Mouse (Mus musculus) ovary, adult 18-20 months (tissue): Measurements from ENCODE around the gene Nxnl2.

Experiments
- DNase-seq: peaks from one replicate; pipeline ENCODE4 v3.0.0; 2022; ENCODE audit warnings: low spot score, mixed read lengths

Gene Nxnl2

DNA sequence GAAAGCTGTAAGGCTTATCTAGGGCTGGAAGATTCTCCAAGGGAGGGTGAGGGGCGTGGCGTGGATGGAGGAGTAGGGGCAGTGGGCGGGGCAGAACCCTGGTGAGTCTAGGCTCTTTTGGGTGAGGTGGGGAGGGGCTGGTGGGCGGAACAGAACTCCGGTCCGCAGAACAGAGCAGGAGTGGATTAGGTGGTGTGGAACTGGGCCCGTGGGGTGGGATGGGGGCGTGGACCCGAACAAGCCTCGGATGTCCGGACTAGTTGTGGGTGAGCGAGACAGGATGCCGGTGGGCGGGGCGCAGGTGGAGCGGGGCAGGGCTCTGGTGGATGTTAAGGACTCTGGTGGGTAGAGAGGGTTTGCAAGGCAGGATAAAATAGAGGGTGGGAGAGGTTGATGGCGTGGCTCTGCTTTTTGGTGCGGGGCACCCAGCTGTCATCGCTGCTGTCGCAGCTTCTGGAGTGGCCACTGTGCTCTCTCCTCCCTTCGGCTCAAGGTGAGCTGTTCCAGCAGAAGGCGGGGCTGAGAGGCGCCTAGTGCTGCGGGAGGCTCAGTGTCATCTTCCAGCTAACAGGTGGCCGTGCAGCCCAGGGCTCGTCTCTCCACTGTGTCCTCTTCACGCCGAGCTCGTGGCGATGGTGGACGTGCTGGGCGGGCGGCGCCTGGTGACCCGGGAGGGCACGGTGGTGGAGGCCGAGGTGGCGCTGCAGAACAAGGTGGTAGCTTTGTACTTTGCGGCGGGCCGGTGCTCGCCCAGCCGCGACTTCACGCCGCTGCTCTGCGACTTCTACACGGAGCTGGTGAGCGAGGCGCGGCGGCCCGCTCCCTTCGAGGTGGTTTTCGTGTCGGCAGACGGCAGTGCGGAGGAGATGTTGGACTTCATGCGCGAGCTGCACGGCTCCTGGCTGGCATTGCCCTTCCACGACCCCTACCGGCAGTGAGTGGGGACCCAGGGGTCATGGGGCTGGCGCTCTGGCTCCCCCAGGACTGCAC lies at the start of gene Nxnl2:
Nxnl2 (plus strand) TSS at position 332 of the 990 bp plus-strand sequence.
- peak; percentile 74 for DNase-seq

- DNase-seq: no peak
Observed at GRCm38 (mm10) chr13:51121966-51122365, 48.9 kb upstream of the Nxnl2 start.

- no peak for DNase-seq
Observed at GRCm38 (mm10) chr13:51122771-51123170, 48.1 kb upstream of the Nxnl2 start.

DNA sequence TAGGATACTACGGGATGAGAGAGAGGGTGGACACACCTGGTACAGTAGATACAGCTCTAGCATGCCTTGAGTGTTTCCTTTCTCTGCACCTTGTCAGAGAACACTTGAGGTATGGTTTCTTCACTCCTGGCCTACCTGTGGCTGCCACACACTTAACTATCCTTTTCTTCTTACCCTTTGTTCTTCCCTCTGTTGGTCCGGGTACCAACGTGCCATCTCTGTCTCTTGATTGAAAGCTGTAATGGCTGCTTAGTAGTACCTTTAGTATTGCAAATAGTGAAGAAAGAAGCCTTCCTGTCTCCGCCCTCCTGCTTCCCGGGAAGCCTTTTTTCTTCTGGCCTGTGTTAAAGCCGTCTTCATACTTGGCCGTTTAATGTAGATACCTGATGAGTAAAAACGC lies 45.5 kb upstream of the Nxnl2 start:
- DNase-seq: no peak

- no peak for DNase-seq
Observed at GRCm38 (mm10) chr13:51127906-51128305, 42.9 kb upstream of the Nxnl2 start.

GRCm38 (mm10) chr13:51128417-51128816 lies 42.4 kb upstream of the Nxnl2 start:
- DNase-seq: no peak

- no peak for DNase-seq
Observed at GRCm38 (mm10) chr13:51131179-51131578, 39.6 kb upstream of the Nxnl2 start.

DNA sequence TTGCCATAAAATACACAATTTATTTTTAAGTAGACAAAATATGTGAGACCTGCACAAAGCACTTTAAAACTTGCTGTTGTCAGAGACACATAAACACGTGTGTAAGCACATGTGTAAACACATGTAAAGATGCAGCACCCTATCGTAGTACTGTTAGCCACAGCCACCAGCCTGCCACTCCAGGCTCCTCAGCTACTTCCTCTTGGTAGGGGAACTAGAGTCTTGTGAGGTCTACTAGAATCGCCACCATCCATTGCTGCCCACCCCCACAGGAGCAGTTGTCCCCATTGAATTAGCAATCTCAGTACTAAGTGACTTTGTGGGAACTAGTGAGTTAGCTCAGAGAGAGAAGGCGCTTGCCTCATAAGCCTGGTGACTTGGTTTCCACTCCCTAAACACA lies 34.5 kb upstream of the Nxnl2 start:
- DNase-seq: no peak

DNA sequence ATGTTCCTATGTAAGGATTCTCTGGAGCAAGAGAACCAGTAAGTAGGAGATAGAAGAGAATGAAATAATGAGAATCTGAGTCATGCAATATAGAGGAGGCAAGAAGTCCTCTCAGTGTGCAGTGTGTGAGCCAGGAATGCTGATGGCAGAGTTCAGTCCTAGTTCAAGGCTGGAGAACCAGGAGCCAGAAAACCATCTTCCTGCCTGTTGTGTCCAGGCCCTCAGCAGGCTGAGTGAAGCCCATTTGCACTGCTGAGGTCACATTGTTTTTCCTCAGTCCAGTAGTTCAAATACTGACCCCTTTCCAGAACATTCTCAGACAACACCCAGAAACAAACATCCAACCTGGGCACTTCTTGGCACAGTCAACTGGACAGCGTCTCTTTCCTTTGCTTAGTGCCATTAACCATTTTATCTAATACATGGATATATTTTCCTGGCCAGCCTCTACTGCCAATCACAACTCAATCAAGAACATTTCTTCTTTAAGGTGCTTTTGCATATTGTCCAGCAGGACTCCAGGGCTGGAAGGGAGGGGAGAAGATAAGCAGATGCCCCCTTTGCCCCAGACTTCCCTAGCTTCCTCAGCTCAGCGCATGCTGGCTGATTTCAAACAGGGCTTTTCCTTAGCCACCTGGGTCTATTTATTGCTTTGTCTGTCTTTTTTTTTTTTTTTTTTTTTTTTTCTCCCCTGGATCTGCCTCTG lies 33.7 kb upstream of the Nxnl2 start:
- DNase-seq: peak; percentile 53

- no peak for DNase-seq
Observed at GRCm38 (mm10) chr13:51137702-51138031, 33.2 kb upstream of the Nxnl2 start.

DNA sequence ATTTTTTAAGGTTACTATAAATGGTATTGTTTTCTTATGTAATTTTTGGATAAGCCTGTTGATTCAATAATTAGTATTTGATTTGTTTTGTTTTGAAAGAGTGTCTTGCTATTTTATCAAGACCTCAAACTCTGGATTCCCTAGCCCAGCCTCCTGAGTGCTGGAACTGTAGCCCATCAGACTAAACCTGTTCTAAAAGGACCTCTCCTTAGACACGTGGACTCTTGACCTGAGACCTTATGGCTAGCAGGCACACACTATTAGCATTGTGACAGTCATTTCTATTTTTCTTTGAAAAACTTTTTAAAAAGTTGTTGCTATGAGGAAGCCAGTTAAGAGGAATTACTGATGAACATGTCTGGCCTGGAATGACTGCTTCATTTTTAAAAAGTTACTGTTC lies 23.7 kb upstream of the Nxnl2 start:
- DNase-seq: no peak

GRCm38 (mm10) chr13:51152966-51153669 lies 17.7 kb upstream of the Nxnl2 start:
- DNase-seq: no peak

DNA sequence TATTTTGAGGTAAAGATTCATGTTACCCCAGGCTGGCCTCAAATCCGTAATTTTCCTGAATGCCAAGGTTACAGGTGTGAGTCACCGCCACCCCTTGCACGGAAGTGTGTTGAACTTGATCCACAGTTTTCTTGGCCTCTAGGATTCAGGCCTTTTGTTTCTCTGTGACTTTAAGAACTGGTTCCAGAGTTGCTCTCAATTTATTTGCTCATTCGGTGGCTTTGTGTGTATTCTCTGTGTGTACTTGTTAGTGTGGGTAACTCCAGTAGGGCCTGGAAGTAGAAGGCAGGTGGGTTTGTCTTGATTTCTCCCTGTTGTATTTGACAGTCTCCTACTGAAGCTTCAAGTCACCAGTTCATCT lies 17.2 kb upstream of the Nxnl2 start:
- no peak for DNase-seq

- peak; percentile 15 for DNase-seq
Observed at GRCm38 (mm10) chr13:51155178-51156013, 15.4 kb upstream of the Nxnl2 start.

DNA sequence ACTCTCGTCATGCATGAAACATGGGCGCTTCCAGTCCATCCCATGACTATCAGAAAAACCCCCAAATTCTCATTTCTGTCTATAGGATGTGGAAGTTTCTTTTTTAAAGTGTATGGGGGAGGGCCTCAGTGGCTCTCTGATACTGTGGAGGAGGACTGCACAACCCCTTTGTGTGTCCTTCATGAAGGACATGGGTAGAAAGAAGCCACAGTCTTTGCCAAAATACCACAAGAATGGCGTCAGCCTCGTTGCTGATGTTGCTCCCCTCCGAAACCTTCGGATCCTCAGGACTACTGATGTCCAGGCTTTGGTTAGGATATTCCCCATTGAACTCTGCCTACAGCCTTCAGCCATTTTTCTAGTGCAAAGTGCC lies 14.8 kb upstream of the Nxnl2 start:
- DNase-seq: no peak

- no peak for DNase-seq
Observed at GRCm38 (mm10) chr13:51157291-51157690, 13.5 kb upstream of the Nxnl2 start.

GRCm38 (mm10) chr13:51161672-51162071 lies 9.2 kb upstream of the Nxnl2 start:
- no peak for DNase-seq

- DNase-seq: no peak
Observed at GRCm38 (mm10) chr13:51162246-51162645, 8.6 kb upstream of the Nxnl2 start.

DNA sequence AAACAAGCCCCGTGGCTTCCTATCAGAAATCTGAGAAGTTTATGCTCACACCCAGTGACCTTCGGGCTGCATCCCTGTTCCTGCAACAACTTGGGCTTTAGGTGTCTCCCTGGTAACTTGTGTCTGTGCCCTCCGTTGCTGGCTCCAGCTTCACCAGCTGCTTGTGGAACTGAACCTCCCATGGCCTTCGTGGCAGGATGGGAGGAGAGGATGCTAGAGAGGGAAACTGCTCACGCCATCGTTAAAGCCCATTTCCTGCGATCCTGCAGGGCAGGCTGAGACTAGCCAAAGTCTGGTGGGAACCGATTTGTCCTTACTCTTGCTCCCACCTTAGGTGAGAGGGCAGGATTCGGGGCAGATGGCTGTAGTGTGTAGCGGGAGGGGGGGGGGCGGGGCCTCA lies 4.1 kb upstream of the Nxnl2 start:
- DNase-seq: no peak

DNA sequence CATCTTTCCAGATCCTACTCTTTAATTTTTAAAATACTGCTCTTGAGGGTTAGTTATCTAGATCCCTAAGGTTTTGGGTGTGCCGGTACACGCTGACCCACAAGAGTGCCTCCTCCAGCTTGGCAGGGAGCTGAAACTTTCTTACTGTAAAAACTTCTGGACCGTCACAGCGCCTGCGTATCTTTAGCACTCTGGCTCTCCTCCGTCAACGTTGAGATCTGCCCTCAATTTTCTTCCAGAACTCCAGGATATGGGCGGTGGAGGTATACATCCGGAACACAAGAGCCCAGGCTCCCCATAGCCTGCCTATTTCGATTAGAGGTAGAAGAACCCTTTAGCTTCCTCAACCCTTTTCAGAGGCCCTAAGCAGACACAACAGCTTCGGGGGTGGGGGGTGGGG lies 607 bp upstream of the Nxnl2 start:
- peak; percentile 52 for DNase-seq

DNA sequence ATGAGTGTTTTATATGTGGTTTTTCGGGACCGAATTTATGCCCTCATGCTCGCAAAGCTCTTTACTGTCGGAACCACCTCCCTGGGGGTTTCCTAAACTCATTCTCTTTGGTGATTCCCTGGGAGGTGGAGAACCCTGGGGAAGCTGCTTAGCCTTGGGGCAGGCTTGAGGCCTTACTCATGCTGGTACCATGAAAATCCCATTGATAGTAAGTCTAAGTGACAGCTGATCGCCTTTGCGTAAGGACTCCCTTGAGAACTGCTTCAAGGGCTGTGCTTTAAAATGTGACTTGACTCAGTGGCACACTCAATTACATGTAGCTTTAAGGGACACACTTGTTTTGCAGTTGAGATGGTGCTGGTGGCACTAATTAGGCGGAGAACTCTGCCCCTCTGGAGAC lies 1.8 kb downstream of the Nxnl2 start:
- DNase-seq: no peak

DNA sequence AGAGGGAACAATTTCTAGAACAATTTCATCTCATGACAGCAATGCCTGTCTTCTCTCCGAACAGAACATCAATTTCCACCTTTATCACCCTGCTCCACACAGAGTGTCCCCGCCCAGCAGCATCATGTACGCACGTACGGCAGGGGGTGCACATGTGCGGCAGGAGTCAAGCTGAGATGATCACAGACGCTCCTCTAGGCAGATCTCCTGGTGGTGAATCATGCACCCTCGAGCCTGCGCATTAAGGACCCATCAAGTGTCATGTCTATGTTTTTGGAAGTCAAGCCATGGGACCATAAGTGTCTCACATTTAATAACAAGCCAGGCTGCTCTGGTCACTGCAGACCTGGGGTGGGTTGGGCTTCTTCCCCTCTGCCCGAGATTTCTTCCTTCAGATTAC lies 8.1 kb downstream of the Nxnl2 start:
- no peak for DNase-seq
